Mouse (Mus musculus): ENCODE data around the gene Asic4. TPM values are rescaled to one million over a fixed set of nuclear protein-coding genes. Genes with fewer than 3 reads are reported as not detected.

Gene Asic4
- polyA plus RNA-seq, 1 experiment: 0.08 TPM

GRCm38 (mm10) chr1:75509586-75509985 is 59.4 kb downstream of the Asic4 start:
- no peak overlapping the region for H3K27ac ChIP-seq (ENCODE audit: insufficient read depth, low read depth, low read length)
- no peak overlapping the region for H3K4me3 ChIP-seq (ENCODE audit: insufficient read depth, low read depth, low read length)
- no peaks in the 10 kb centered on the region for H3K27me3 ChIP-seq (replicated peaks; ENCODE audit: control insufficient read depth, insufficient read depth, low read length)
- 73% methylated on average over 20 of the region's 20 CpGs for WGBS
- TF ChIP-seq CTCF (conservative IDR thresholded peaks at IDR 0.05; ENCODE audit: insufficient read depth, insufficient read length, low read depth, low read length) (no peak), POLR2A (IDR thresholded peaks at IDR 0.05; ENCODE audit: low read depth, low read length) (no peak)
- no peaks in the 10 kb centered on the region for H3K4me1 ChIP-seq (ENCODE audit: control insufficient read depth, insufficient read depth, low read length)
- no peaks in the 10 kb centered on the region for H3K36me3 ChIP-seq (ENCODE audit: control insufficient read depth, insufficient read depth, low read length)
- no peak for DNase-seq

GRCm38 (mm10) chr1:75510154-75510553 is 59.9 kb downstream of the Asic4 start:
- Histone ChIP-seq H3K27ac (ENCODE audit: insufficient read depth, low read depth, low read length) (no peak overlapping the region), H3K4me3 (ENCODE audit: insufficient read depth, low read depth, low read length) (no peak overlapping the region), H3K27me3 (replicated peaks; ENCODE audit: control insufficient read depth, insufficient read depth, low read length) (no peaks in the 10 kb centered on the region), H3K36me3 (ENCODE audit: control insufficient read depth, insufficient read depth, low read length) (no peaks in the 10 kb centered on the region), H3K4me1 (ENCODE audit: control insufficient read depth, insufficient read depth, low read length) (no peaks in the 10 kb centered on the region)
- DNase-seq: no peak
- WGBS: 74% methylated on average over 5 of the region's 5 CpGs
- no peak for TF ChIP-seq CTCF (conservative IDR thresholded peaks at IDR 0.05; ENCODE audit: insufficient read depth, insufficient read length, low read depth, low read length)

GRCm38 (mm10) chr1:75511437-75512210 is 61.4 kb downstream of the Asic4 start:
- no peak for DNase-seq
- 75% methylated on average over 4 of the region's 4 CpGs for WGBS
- no peaks in the 10 kb centered on the region for H3K27me3 ChIP-seq (replicated peaks; ENCODE audit: control insufficient read depth, insufficient read depth, low read length)

GRCm38 (mm10) chr1:75512550-75512949 is 62.3 kb downstream of the Asic4 start:
- 94% methylated on average over 3 of the region's 3 CpGs for WGBS
- Histone ChIP-seq H3K4me3 (ENCODE audit: insufficient read depth, low read depth, low read length) (no peak overlapping the region), H3K27me3 (replicated peaks; ENCODE audit: control insufficient read depth, insufficient read depth, low read length) (no peaks in the 10 kb centered on the region), H3K4me1 (ENCODE audit: control insufficient read depth, insufficient read depth, low read length) (no peaks in the 10 kb centered on the region), H3K27ac (ENCODE audit: insufficient read depth, low read depth, low read length) (no peak overlapping the region), H3K36me3 (ENCODE audit: control insufficient read depth, insufficient read depth, low read length) (no peaks in the 10 kb centered on the region)
- no peak for DNase-seq
- TF ChIP-seq POLR2A (IDR thresholded peaks at IDR 0.05; ENCODE audit: low read depth, low read length) (no peak), CTCF (conservative IDR thresholded peaks at IDR 0.05; ENCODE audit: insufficient read depth, insufficient read length, low read depth, low read length) (no peak)

More at GRCm38 (mm10) chr1:75511437-75512210, 61.4 kb downstream of the Asic4 start:
- TF ChIP-seq CTCF (conservative IDR thresholded peaks at IDR 0.05; ENCODE audit: insufficient read depth, insufficient read length, low read depth, low read length) (no peak), POLR2A (IDR thresholded peaks at IDR 0.05; ENCODE audit: low read depth, low read length) (no peak)
- Histone ChIP-seq H3K27ac (ENCODE audit: insufficient read depth, low read depth, low read length) (no peak overlapping the region), H3K4me3 (ENCODE audit: insufficient read depth, low read depth, low read length) (no peak overlapping the region), H3K36me3 (ENCODE audit: control insufficient read depth, insufficient read depth, low read length) (no peaks in the 10 kb centered on the region), H3K4me1 (ENCODE audit: control insufficient read depth, insufficient read depth, low read length) (no peaks in the 10 kb centered on the region)

GRCm38 (mm10) chr1:75516703-75517380 is 66.6 kb downstream of the Asic4 start:
- 75% methylated on average over 15 of the region's 15 CpGs for WGBS
- TF ChIP-seq POLR2A (IDR thresholded peaks at IDR 0.05; ENCODE audit: low read depth, low read length): no peak
- no peak for TF ChIP-seq CTCF (conservative IDR thresholded peaks at IDR 0.05; ENCODE audit: insufficient read depth, insufficient read length, low read depth, low read length)
- Histone ChIP-seq H3K36me3 (ENCODE audit: control insufficient read depth, insufficient read depth, low read length) (no peaks in the 10 kb centered on the region), H3K27ac (ENCODE audit: insufficient read depth, low read depth, low read length) (no peak overlapping the region), H3K4me1 (ENCODE audit: control insufficient read depth, insufficient read depth, low read length) (no peaks in the 10 kb centered on the region; the same call in 1 of the 2 replicates), H3K27me3 (replicated peaks; ENCODE audit: control insufficient read depth, insufficient read depth, low read length) (no peaks in the 10 kb centered on the region), H3K4me3 (ENCODE audit: insufficient read depth, low read depth, low read length) (no peak overlapping the region)
- DNase-seq: no peak

GRCm38 (mm10) chr1:75517984-75518383 is 67.7 kb downstream of the Asic4 start:
- Histone ChIP-seq H3K36me3 (ENCODE audit: control insufficient read depth, insufficient read depth, low read length) (no peaks in the 10 kb centered on the region), H3K4me1 (ENCODE audit: control insufficient read depth, insufficient read depth, low read length) (no peaks in the 10 kb centered on the region; the same call in 1 of the 2 replicates), H3K27me3 (replicated peaks; ENCODE audit: control insufficient read depth, insufficient read depth, low read length) (no peaks in the 10 kb centered on the region), H3K4me3 (ENCODE audit: insufficient read depth, low read depth, low read length) (no peak overlapping the region), H3K27ac (ENCODE audit: insufficient read depth, low read depth, low read length) (no peak overlapping the region)
- WGBS: 36% methylated on average over 4 of the region's 4 CpGs
- peak; percentile 12 for DNase-seq
- no peak for TF ChIP-seq POLR2A (IDR thresholded peaks at IDR 0.05; ENCODE audit: low read depth, low read length)
- no peak for TF ChIP-seq CTCF (conservative IDR thresholded peaks at IDR 0.05; ENCODE audit: insufficient read depth, insufficient read length, low read depth, low read length)

GRCm38 (mm10) chr1:75518427-75518826 is 68.2 kb downstream of the Asic4 start:
- Histone ChIP-seq H3K27me3 (replicated peaks; ENCODE audit: control insufficient read depth, insufficient read depth, low read length) (no peaks in the 10 kb centered on the region), H3K27ac (ENCODE audit: insufficient read depth, low read depth, low read length) (no peak overlapping the region), H3K36me3 (ENCODE audit: control insufficient read depth, insufficient read depth, low read length) (no peaks in the 10 kb centered on the region), H3K4me3 (ENCODE audit: insufficient read depth, low read depth, low read length) (no peak overlapping the region), H3K4me1 (ENCODE audit: control insufficient read depth, insufficient read depth, low read length) (no peaks in the 10 kb centered on the region; the same call in 1 of the 2 replicates)
- WGBS: 95% methylated on average over 4 of the region's 4 CpGs
- DNase-seq: no peak
- TF ChIP-seq CTCF (conservative IDR thresholded peaks at IDR 0.05; ENCODE audit: insufficient read depth, insufficient read length, low read depth, low read length): no peak

All from kidney, adult 2 months (tissue).